Mouse (Mus musculus) layer of hippocampus, adult 8-10 months (tissue): ENCODE measurements around the gene Ptprm. TPM values are rescaled to one million over a fixed set of nuclear protein-coding genes. Genes with fewer than 3 reads are reported as not detected.

Source experiments
- DNase-seq, 2 experiments: peaks; one replicate each; pipeline ENCODE4 v3.0.0; 2022; ENCODE audit warnings: low spot score in 2 of 2
- total RNA-seq, 4 experiments: library from RNA; stranded (reverse); gene quantifications; 2 replicates each; pipeline ENCODE4 v1.2.4; 2022

Ptprm gene
- total RNA-seq, 4 experiments from 2014 or later: 24.6 to 31.6 (median 27.6) TPM

DNA sequence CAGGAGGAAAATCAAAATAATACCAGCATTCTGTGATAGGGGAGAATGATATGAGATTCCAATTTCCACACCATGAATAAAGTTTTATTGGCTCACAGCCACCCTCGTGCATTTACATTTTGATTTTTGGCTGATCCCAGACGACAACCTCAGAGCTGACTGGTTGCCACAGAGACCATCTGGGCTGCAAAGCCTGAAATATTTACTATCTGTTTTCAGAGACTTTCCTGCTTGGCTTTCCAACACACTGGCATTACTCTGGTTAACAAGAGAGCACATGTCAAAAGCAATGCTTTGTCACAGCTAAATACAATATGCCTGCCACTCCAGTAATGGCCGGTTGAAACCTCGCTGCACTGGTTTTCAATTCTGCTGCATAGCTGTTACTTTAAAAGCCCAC lies 269.8 kb downstream of the Ptprm start:
- DNase-seq: no peak

GRCm38 (mm10) chr17:67084093-67084492 lies 270.2 kb downstream of the Ptprm start:
- DNase-seq: no peak

GRCm38 (mm10) chr17:67079570-67079969 lies 274.7 kb downstream of the Ptprm start:
- no peak for DNase-seq

DNA sequence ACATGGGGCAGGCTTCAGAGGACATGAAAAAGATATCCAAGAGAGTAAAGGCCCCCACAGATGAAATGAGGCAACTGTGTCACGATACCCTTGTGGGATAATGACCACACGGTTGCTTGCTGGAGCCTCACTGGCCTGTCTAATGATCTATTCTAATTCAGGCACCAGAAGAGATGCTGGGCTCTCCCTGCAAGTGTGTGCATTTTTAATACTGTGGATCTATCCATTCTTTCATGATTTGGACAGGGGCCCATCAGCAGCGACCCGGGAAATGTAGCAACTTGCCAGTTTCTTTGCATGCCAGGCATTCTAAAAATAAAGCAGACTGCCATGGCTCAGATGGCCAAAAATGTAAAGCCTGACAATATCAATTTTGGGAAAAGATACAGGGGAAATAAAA lies 280.7 kb downstream of the Ptprm start:
- no peak for DNase-seq

DNA sequence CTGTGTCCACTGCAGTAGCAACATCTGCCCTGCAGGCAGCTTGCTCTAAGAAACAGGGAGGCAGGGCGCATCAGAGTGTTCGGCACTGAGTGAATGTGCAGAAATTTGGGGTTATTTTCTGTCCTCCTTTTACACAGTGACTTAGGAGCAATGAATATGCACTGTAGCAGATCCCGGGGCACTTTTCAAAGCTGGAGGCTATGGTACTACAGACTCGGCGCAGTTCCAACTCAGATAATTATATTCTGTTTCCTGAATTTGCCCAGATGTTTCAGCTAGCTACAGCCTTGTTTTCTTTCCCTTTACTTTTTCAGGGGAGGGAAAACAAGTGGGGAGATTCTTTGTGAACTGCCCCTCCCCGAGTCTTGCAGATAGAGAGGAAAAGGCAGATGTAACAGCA lies 281.1 kb downstream of the Ptprm start:
- DNase-seq: no peak

DNA sequence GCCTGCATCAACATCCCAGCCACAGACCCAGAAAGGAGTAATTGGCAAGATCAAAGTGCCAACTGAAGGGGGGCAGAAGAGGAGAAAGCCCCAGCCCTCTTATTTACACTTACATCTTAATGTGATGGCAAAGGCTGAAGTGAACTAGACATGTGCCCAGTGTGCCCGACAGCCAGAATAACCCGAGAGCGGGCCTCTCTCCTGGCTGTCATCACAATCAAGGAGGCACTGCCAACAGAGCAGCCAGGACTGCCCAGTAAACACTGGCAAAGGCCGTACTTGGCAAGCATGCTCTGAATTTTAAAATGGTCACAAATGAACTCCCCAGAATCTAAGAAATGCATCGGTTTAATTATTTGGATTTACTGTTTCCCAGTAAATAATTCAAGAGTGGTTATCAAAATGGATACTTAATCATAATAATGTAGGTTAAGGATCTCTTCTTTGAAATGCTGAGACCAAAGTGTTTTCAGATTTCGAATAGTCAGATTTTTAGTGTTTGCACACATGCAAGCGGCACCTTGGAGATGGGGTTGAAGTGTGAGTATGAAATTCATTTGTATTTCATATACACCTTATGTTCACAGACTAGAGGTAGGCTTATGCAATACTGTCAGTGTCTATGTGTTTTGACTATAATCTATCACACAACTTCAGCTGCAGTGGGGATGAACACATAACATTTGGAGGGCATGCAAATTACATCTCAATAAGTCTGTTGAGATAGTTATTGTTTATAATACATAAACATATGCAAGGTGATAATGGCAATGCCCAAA lies 282.8 kb downstream of the Ptprm start:
- DNase-seq: peak; percentile 39 to 49

- no peak for DNase-seq
Observed at GRCm38 (mm10) chr17:67063611-67064010, 290.6 kb downstream of the Ptprm start.

- no peak for DNase-seq
Observed at GRCm38 (mm10) chr17:67055681-67056080, 298.6 kb downstream of the Ptprm start.

GRCm38 (mm10) chr17:67054202-67054601 lies 300.1 kb downstream of the Ptprm start:
- no peak for DNase-seq

DNA sequence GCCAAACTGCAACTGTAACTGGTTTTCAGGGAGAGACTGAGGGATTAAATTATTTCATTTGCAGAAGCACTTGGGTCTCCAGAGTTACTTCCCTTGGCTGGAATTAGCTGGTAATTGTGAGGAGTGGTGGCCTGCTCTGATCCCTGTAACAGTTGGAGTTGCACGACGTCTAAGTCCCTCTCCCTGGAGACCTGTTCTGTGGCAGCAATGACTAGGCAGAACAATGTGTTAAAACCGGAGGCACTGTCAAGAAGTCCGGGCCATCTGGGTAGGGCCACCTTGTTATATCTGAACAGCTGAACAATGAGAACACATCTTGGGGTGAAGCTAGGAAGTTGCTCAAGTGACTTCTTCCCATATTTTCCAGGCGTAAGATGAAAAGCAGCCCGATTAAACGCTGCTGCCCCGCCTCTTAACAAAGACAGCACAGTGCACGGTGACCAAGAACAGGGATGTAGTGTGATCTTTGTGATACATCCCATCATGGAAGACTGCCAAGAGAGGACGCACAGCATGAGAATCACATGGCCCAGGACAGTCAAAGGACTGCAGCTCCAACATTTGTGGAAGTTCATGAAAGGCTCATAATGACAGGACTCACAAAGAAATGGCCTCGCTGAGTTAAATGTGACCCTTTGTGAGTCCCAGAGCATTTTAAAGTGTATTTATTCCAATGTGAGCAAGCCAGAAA lies 301.5 kb downstream of the Ptprm start:
- no peak for DNase-seq

DNA sequence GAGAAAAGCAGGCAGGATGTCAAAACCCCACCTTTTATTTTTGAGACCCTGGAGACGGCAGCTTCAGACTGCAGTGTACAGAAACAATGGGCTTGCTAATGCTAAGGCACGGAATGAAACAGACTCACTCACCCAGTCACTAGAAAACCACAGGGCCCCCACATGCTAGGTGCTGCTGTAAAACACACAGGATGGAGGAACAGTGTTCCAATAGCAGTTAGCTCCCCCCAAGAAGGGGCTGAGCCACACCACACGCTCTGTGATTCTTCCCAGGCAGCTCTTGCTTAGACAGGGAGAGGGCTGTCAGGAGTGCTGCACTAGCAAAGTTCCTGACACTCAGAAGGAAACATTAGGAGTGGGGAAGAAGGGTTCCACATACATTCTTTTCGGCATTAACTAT lies 306.6 kb downstream of the Ptprm start:
- DNase-seq: no peak

GRCm38 (mm10) chr17:67038558-67038957 lies 315.7 kb downstream of the Ptprm start:
- DNase-seq: no peak

DNA sequence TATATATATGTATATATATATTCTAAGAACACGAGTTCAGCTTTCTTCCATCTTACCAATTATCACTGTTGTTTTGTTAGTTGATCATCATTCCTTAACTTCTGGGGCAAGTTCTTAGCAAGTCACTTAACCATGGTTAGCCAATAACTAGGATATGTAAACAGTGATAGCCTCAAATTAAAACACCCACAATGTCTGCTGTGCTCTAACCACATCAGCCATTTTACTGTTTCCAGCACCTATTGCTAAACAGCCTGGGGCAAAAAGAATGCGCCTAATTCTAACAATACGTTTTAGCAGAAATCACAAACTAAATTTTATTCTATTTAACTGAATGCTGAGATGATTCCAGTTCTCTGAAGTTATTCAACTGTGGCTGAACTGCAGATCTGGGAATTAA lies 320.7 kb downstream of the Ptprm start:
- DNase-seq: no peak

DNA sequence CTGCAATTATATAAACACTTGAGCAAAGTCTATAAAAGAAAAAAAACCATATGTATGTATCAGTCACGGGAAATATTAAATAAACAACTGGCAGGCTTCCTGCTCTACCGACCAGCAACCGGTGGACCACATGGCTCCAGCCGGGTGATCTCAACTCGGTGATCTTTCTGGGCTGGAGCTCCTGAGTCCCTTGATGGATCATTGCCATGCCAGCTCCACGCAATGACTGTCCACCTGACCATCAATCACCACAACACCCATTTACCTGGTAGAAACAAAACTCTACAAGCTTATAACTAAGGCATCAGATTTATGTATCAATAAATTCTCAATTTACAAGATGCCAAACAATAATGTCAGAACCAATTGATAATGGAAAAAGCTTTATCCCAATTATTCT lies 322.2 kb downstream of the Ptprm start:
- DNase-seq: no peak

GRCm38 (mm10) chr17:67031341-67031740 lies 322.9 kb downstream of the Ptprm start:
- no peak for DNase-seq

- DNase-seq: no peak
Observed at GRCm38 (mm10) chr17:67027274-67027673, 327.0 kb downstream of the Ptprm start.

DNA sequence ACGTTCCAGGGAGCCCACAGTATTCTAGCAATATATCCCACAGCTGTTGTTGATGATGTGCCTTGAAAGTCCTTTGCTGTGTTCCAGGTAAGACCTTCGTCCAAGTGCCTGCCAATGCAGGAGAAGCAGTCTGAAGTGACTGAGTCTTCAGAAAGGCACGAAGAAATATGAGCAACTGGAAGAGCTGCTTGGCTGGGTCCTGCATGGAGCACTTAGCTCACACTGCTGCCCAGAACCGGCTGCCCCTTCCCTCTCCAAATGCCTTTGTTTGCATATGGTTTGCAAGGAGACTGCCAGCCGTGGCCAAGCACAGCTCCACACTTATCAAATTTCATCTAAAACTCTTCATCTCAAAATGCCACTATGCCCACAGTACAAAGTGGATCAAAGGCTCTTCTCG lies 337.8 kb downstream of the Ptprm start:
- DNase-seq: no peak

DNA sequence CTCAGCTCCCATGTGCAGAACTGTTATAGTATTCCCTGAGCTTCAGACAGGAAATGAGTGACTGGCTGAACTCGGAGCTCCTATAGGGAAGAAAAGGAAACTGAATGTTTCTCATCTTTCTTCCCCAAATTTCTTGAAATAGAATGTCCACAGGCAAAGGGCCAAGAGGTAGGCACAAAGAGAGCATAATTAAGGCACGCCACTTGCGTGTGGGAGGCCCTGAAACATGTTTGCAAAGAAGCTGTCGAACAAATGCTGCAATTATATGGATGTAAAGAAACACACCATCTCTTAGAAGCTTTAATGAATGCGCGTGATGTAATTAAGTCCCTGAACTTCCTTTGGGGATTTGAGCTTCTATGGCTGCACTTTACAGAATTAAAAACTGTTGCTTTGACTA lies 341.0 kb downstream of the Ptprm start:
- DNase-seq: peak in 1 of 2 experiments; percentile 23

GRCm38 (mm10) chr17:67011836-67012583 lies 342.2 kb downstream of the Ptprm start:
- peak; percentile 66 to 75 for DNase-seq

DNA sequence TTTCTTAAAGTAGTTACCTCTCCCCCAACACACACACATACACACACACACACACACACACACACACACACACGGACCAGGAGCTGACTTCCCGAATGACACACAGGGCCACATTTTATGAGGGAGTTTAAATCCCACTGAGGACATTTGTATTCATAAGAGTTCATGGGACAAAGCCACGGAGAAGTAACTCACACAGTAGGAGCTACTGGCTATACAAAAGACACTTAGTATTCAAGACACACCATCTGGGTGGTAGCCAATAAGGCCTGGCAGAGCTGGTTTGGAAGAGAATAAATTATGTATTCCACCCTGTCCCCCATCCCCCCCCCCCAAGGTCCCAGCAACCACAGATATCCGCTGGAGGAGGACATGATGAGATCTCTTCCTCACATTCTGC lies 344.1 kb downstream of the Ptprm start:
- no peak for DNase-seq

DNA sequence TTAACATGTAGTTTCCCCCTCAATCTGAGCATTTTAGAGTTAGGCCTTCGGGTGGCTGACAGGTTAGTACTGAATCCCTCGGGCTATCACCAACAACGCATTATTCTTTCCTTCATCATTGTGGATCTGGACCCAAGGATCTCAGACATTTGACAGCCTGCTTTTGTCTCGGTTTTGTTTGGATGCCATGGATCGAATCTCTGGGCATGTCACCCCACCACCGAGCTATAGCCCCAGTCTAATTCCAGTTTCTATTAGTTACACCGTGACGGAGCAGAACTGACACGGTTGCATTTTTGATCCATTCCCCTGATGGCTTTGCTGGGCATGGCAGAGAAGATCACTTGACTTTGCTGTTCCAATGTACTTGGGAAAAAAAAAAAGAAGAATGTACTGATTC lies 346.1 kb downstream of the Ptprm start:
- DNase-seq: no peak

- DNase-seq: peak; percentile 85 to 91
Observed at GRCm38 (mm10) chr17:67006740-67007385, 347.4 kb downstream of the Ptprm start.
